Mouse (Mus musculus) frontal cortex, postnatal 14 days (tissue): Measurements from ENCODE around the gene Rere.
"Not testable (repeated sequence)": the region's sequence is repeated elsewhere in the genome, so short reads cannot be mapped to it uniquely, and the experiment has no call there.

Experiments used
- DNase-seq, 2 experiments: peaks; one replicate each; pipeline ENCODE4 v3.0.0; 2022; ENCODE audit warnings: low spot score in 2 of 2

Gene Rere

GRCm38 (mm10) chr4:150461427-150462189 lies 180.2 kb downstream of the Rere start:
- no peak for DNase-seq

- peak in 1 of 2 experiments; percentile 47 for DNase-seq
Measured at GRCm38 (mm10) chr4:150462367-150462766, 180.9 kb downstream of the Rere start.

- peak in 1 of 2 experiments; percentile 56 for DNase-seq
Measured at GRCm38 (mm10) chr4:150465759-150466158, 184.3 kb downstream of the Rere start.

GRCm38 (mm10) chr4:150469274-150469673 lies 187.8 kb downstream of the Rere start:
- DNase-seq = no peak

GRCm38 (mm10) chr4:150470674-150471328 lies 189.4 kb downstream of the Rere start:
- DNase-seq = no peak

- DNase-seq = no peak
Measured at GRCm38 (mm10) chr4:150472751-150473436, 191.4 kb downstream of the Rere start.

- DNase-seq = no peak
Measured at GRCm38 (mm10) chr4:150473437-150474070, 192.1 kb downstream of the Rere start.

- DNase-seq = peak; percentile 27 to 29
Measured at GRCm38 (mm10) chr4:150474086-150474485, 192.6 kb downstream of the Rere start.

GRCm38 (mm10) chr4:150476258-150476657 lies 194.8 kb downstream of the Rere start:
- DNase-seq = no peak

GRCm38 (mm10) chr4:150478006-150478405 lies 196.6 kb downstream of the Rere start:
- no peak for DNase-seq

- DNase-seq = not testable (repeated sequence)
Measured at GRCm38 (mm10) chr4:150483081-150483480, 201.6 kb downstream of the Rere start.

GRCm38 (mm10) chr4:150486097-150486496 lies 204.7 kb downstream of the Rere start:
- DNase-seq = no peak

GRCm38 (mm10) chr4:150487109-150487508 lies 205.7 kb downstream of the Rere start:
- DNase-seq = no peak

- peak; percentile 61 to 73 for DNase-seq
Measured at GRCm38 (mm10) chr4:150488096-150488748, 206.8 kb downstream of the Rere start.

- DNase-seq = peak in 1 of 2 experiments; percentile 17
Measured at GRCm38 (mm10) chr4:150488767-150489166, 207.3 kb downstream of the Rere start.

- no peak for DNase-seq
Measured at GRCm38 (mm10) chr4:150490050-150490449, 208.6 kb downstream of the Rere start.

- no peak for DNase-seq
Measured at GRCm38 (mm10) chr4:150491710-150492109, 210.3 kb downstream of the Rere start.

- DNase-seq = no peak
Measured at GRCm38 (mm10) chr4:150493258-150493937, 212.0 kb downstream of the Rere start.

- not testable (repeated sequence) for DNase-seq
Measured at GRCm38 (mm10) chr4:150493938-150494330, 212.5 kb downstream of the Rere start.

GRCm38 (mm10) chr4:150495568-150495967 lies 214.1 kb downstream of the Rere start:
- DNase-seq = no peak
